Comparison of ENCODE assay signal across 9 mouse cellular contexts in the genomic region with DNA sequence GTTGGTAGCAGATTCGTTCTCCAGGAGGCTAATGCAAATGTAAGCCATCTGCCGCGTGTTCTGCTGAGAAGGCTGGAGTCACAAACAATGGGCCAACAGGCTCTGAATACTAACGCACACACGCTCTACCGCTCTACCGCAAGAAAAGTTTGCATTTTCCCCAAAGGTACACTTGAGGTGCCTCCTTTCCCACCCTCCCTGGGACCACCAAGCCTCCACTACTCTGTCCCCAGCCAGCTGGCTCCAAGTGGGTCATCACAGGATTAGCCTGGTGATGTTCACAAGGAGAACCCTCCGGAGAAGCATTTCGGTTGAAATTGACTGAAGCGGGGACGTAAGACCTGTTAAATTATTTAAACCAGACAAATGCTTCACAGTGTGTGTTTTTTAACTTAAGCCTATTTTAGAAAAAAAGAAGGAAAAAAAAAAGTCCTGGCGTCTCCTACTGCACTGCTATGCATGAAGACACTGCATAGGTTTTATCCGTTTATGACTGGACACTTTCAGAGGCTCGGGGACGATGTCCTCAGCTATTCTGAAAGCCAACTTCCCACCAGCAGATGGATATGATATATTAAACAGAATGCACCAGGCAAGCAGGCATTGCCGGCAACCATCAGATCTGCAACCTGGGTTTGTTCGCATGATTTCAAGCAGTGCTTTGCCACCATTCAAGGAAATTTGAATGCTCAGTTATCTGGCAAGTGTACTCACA.
DNase-seq lines count a peak whose midpoint lies in the region; ATAC-seq lines count a peak whose summit lies in the region.
"Had no signal": no experiment of that assay in that cellular context is flagged by ENCODE, and none has a peak within 500 bp of the region (broad histone marks: within the 10 kb centered on the region; RNA-seq: fewer than 3 reads in every experiment).

No protein-coding gene starts in this region.

- peaks cover 20% of the 10 kb centered on the region for H3K4me1 ChIP-seq in forebrain, embryonic 16.5 days (replicated peaks; ENCODE audit: control insufficient read depth, insufficient read depth, low read length)
- H3K4me1 ChIP-seq in heart, embryonic 11.5 days (ENCODE audit: control insufficient read depth, insufficient read depth, low read length) = no peaks in the 10 kb centered on the region; the same call in 1 of the 2 replicates
- H3K4me1 ChIP-seq: limb, embryonic 15.5 days had no signal

- peak; percentile 86 for ATAC-seq in forebrain, embryonic 16.5 days
- no peak for ATAC-seq in heart, embryonic 11.5 days (replicated peaks; ENCODE audit: insufficient number of reproducible peaks, low FRiP score, low TSS enrichment)

- no peaks in the 10 kb centered on the region for H3K9me3 ChIP-seq in forebrain, embryonic 16.5 days (ENCODE audit: control insufficient read depth, low read length)
- H3K9me3 ChIP-seq in heart, embryonic 11.5 days (replicated peaks; ENCODE audit: control insufficient read depth, low read length) = no peaks in the 10 kb centered on the region
- H3K9me3 ChIP-seq: limb, embryonic 15.5 days had no signal

- 20% methylated on average over 17 of the region's 17 CpGs for WGBS in forebrain, embryonic 16.5 days
- WGBS in heart, embryonic 11.5 days (ENCODE audit: insufficient replicate concordance) = 52% methylated on average over 17 of the region's 17 CpGs

- DNase-seq in cerebellum, adult 9-11 months = peak; percentile 73
- peak; percentile 11 to 12 for DNase-seq in left cerebral cortex, postnatal 36 days (ENCODE audit: low spot score in 2 of 2)
- DNase-seq in retina, postnatal 1 day = peak; percentile 77
- DNase-seq in yolk sac, embryonic 10.5 days (ENCODE audit: low spot score) = no peak
- no peak for DNase-seq in gastrocnemius, adult 18-20 months (ENCODE audit: low spot score)
- no peak for DNase-seq in lung, postnatal 10 days

- no peaks in the 10 kb centered on the region for H3K27me3 ChIP-seq in forebrain, embryonic 16.5 days (replicated peaks; ENCODE audit: control insufficient read depth, insufficient read depth, low read length)
- H3K27me3 ChIP-seq in heart, embryonic 11.5 days (ENCODE audit: control insufficient read depth, insufficient read depth, low read length) = no peaks in the 10 kb centered on the region
- H3K27me3 ChIP-seq: limb, embryonic 15.5 days had no signal

- peak overlapping the region; percentile 25; the same call in 1 of the 2 replicates for H3K4me3 ChIP-seq in forebrain, embryonic 16.5 days (replicated peaks; ENCODE audit: low read length)
- no peak overlapping the region for H3K4me3 ChIP-seq in heart, embryonic 11.5 days (ENCODE audit: low read depth, low read length)
- H3K4me3 ChIP-seq: limb, embryonic 15.5 days had no signal

- peak overlapping the region; percentile 42 for H3K9ac ChIP-seq in forebrain, embryonic 16.5 days (replicated peaks; ENCODE audit: low read depth, low read length)
- H3K9ac ChIP-seq in heart, embryonic 11.5 days (ENCODE audit: low read depth, low read length) = no peak overlapping the region
- H3K9ac ChIP-seq: limb, embryonic 15.5 days had no signal

- intact Hi-C loops in left cerebral cortex, postnatal 36 days (cut with DNase I) = no loop called here

- no peaks in the 10 kb centered on the region for H3K36me3 ChIP-seq in forebrain, embryonic 16.5 days (ENCODE audit: control insufficient read depth, insufficient read depth)
- no peaks in the 10 kb centered on the region for H3K36me3 ChIP-seq in heart, embryonic 11.5 days (ENCODE audit: control insufficient read depth, insufficient read depth, low read length)
- H3K36me3 ChIP-seq: limb, embryonic 15.5 days had no signal

- peak overlapping the region; percentile 57 for H3K4me2 ChIP-seq in forebrain, embryonic 16.5 days (ENCODE audit: low read length)
- H3K4me2 ChIP-seq in heart, embryonic 11.5 days = no peak overlapping the region
- H3K4me2 ChIP-seq: limb, embryonic 15.5 days had no signal

- H3K27ac ChIP-seq in forebrain, embryonic 16.5 days (ENCODE audit: low read length) = peak overlapping the region; percentile 95
- H3K27ac ChIP-seq in heart, embryonic 11.5 days (ENCODE audit: low read depth, low read length) = no peak overlapping the region
- H3K27ac ChIP-seq: limb, embryonic 15.5 days had no signal

Comparison
In these comparisons a context has a peak if more than half of its experiments do, and no peak if none do; other contexts are left out.
1. DNase-seq: peak in cerebellum, adult 9-11 months (single experiment), left cerebral cortex, postnatal 36 days (2 of 2) and retina, postnatal 1 day (single experiment); none in yolk sac, embryonic 10.5 days (single experiment), gastrocnemius, adult 18-20 months (single experiment) and lung, postnatal 10 days (single experiment).